Mouse (Mus musculus) neural tube, embryonic 11.5 days (tissue): ENCODE data around the gene Ndufs1. TPM values are rescaled to one million over a fixed set of nuclear protein-coding genes. Genes with fewer than 3 reads are reported as not detected.

ENCODE experiments used
- ATAC-seq: fragments of 200-750 bp; cut with Nextera tagmentation; 2 replicates; pipeline ENCODE4 v1.8.0; 2017; ENCODE audit warnings: moderate number of reproducible peaks, mild to moderate bottlenecking, moderate TSS enrichment, moderate library complexity; ENCODE audit not compliant: insufficient read depth, low FRiP score, low TSS enrichment
- DNase-seq: peaks from one replicate; pipeline ENCODE4 v3.0.0-alpha.2; 2015; ENCODE audit warnings: low spot score
- H3K27ac ChIP-seq: fragments of 300-500 bp; sonication (generic); 2 replicates; pipeline ENCODE4 v1.5.1; 2014; ENCODE audit warnings: low read depth, mild to moderate bottlenecking, low read length
- H3K27me3 ChIP-seq: fragments of 300-500 bp; sonication (generic); 2 replicates; pipeline ENCODE4 v1.6.1; 2014; ENCODE audit warnings: mild to moderate bottlenecking, low read length, mixed read lengths; ENCODE audit not compliant: control insufficient read depth, insufficient read depth
- H3K36me3 ChIP-seq: fragments of 300-500 bp; sonication (generic); 2 replicates; pipeline ENCODE4 v1.6.1; 2014; ENCODE audit warnings: mild to moderate bottlenecking, low read length, moderate library complexity, mixed read lengths; ENCODE audit not compliant: control insufficient read depth, insufficient read depth
- H3K4me1 ChIP-seq: fragments of 300-500 bp; sonication (generic); 2 replicates; pipeline ENCODE4 v1.6.1; 2014; ENCODE audit warnings: low read length, mixed read lengths; ENCODE audit not compliant: control insufficient read depth, insufficient read depth
- H3K4me2 ChIP-seq: fragments of 300-500 bp; sonication (generic); 2 replicates; pipeline ENCODE4 v1.6.1; 2014; ENCODE audit warnings: low read depth, mild to moderate bottlenecking, moderate library complexity
- H3K4me3 ChIP-seq: fragments of 300-500 bp; sonication (generic); 2 replicates; pipeline ENCODE4 v1.5.1; 2014; ENCODE audit warnings: low read depth, low read length
- H3K9ac ChIP-seq: fragments of 300-500 bp; sonication (generic); 2 replicates; pipeline ENCODE4 v1.6.1; 2014; ENCODE audit warnings: mild to moderate bottlenecking, low read length
- H3K9me3 ChIP-seq: fragments of 300-500 bp; sonication (generic); 2 replicates; pipeline ENCODE4 v1.6.1; 2016; ENCODE audit warnings: low read length; ENCODE audit not compliant: control insufficient read depth
- WGBS: fragments of 180-500 bp; shearing (Covaris S2); extraction: QIAGEN DNeasy Blood & Tissue Kit; methylation state at CpG from one replicate; pipeline ENCODE4 v1.1.7; 2014; 5-methylcytosine and 5-hydroxymethylcytosine counted together
- polyA plus RNA-seq: library from polyadenylated mRNA; unstranded; fragments of >200 nt; fragmentation: Nextera tagmentation; extraction: Ambion mirVana; gene quantifications from 2 replicates; pipeline ENCODE4 v1.2.1, GENCODE M21; 2014

Gene Ndufs1
- polyA plus RNA-seq, 1 experiment from 2014 or later, result 153 TPM

- 88% methylated on average over 3 of the region's 3 CpGs for WGBS
- H3K27me3 ChIP-seq, result no peaks in the 10 kb centered on the region
- H3K36me3 ChIP-seq, result no peaks in the 10 kb centered on the region
- H3K9me3 ChIP-seq, result no peaks in the 10 kb centered on the region
- H3K4me1 ChIP-seq, result peaks cover 8% of the 10 kb centered on the region; the same call in 1 of the 2 replicates
- ATAC-seq, result no peak
- DNase-seq, result no peak
- no peak overlapping the region for H3K27ac ChIP-seq
- no peak overlapping the region for H3K4me3 ChIP-seq
- H3K9ac ChIP-seq, result no peak overlapping the region
- no peak overlapping the region for H3K4me2 ChIP-seq
Measured at GRCm38 (mm10) chr1:63207607-63208006, 31.0 kb upstream of the Ndufs1 start.

GRCm38 (mm10) chr1:63204660-63205394, 28.2 kb upstream of the Ndufs1 start:
- H3K9me3 ChIP-seq, result no peaks in the 10 kb centered on the region
- no peaks in the 10 kb centered on the region for H3K27me3 ChIP-seq
- H3K4me3 ChIP-seq, result no peak overlapping the region
- no peak overlapping the region for H3K4me2 ChIP-seq
- H3K27ac ChIP-seq, result peak overlapping the region; percentile 45
- 34% methylated on average over 7 of the region's 7 CpGs for WGBS
- peaks cover 8% of the 10 kb centered on the region; the same call in 1 of the 2 replicates for H3K4me1 ChIP-seq
- peak; percentile 38; the same call in 1 of the 2 replicates for ATAC-seq
- H3K36me3 ChIP-seq, result no peaks in the 10 kb centered on the region
- DNase-seq, result no peak
- H3K9ac ChIP-seq, result no peak overlapping the region

GRCm38 (mm10) chr1:63203950-63204659, 27.5 kb upstream of the Ndufs1 start:
- 8% methylated on average over 7 of the region's 7 CpGs for WGBS
- no peak overlapping the region for H3K9ac ChIP-seq
- peaks cover 8% of the 10 kb centered on the region; the same call in 1 of the 2 replicates for H3K4me1 ChIP-seq

GRCm38 (mm10) chr1:63203471-63203870, 26.8 kb upstream of the Ndufs1 start:
- Histone ChIP-seq H3K9ac (no peak overlapping the region), H3K9me3 (no peaks in the 10 kb centered on the region), H3K36me3 (no peaks in the 10 kb centered on the region), H3K4me2 (no peak overlapping the region), H3K27me3 (no peaks in the 10 kb centered on the region), H3K27ac (no peak overlapping the region; the same call in 1 of the 2 replicates), H3K4me1 (peaks cover 8% of the 10 kb centered on the region; the same call in 1 of the 2 replicates), H3K4me3 (no peak overlapping the region)
- DNase-seq (no peak), ATAC-seq (no peak)
- 53% methylated on average over 1 of the region's 1 CpGs for WGBS

More at GRCm38 (mm10) chr1:63203950-63204659, 27.5 kb upstream of the Ndufs1 start:
- Histone ChIP-seq H3K27me3 (no peaks in the 10 kb centered on the region), H3K9me3 (no peaks in the 10 kb centered on the region), H3K36me3 (no peaks in the 10 kb centered on the region), H3K4me2 (no peak overlapping the region), H3K4me3 (no peak overlapping the region), H3K27ac (peak overlapping the region; percentile 45)
- DNase-seq (peak; percentile 71), ATAC-seq (peak; percentile 63)

GRCm38 (mm10) chr1:63201672-63202071, 25.0 kb upstream of the Ndufs1 start:
- H3K27ac ChIP-seq, result no peak overlapping the region
- ATAC-seq (no peak), DNase-seq (no peak)
- WGBS, result 70% methylated on average over 1 of the region's 1 CpGs
- no peaks in the 10 kb centered on the region for H3K27me3 ChIP-seq
- H3K4me2 ChIP-seq, result no peak overlapping the region
- no peak overlapping the region for H3K9ac ChIP-seq
- no peaks in the 10 kb centered on the region for H3K36me3 ChIP-seq
- no peak overlapping the region for H3K4me3 ChIP-seq
- H3K9me3 ChIP-seq, result no peaks in the 10 kb centered on the region
- H3K4me1 ChIP-seq, result peaks cover 8% of the 10 kb centered on the region; the same call in 1 of the 2 replicates

- Histone ChIP-seq H3K9me3 (no peaks in the 10 kb centered on the region), H3K4me2 (no peak overlapping the region), H3K27ac (no peak overlapping the region), H3K4me3 (no peak overlapping the region), H3K9ac (no peak overlapping the region), H3K27me3 (no peaks in the 10 kb centered on the region), H3K4me1 (peaks cover 8% of the 10 kb centered on the region; the same call in 1 of the 2 replicates), H3K36me3 (no peaks in the 10 kb centered on the region)
- ATAC-seq (no peak), DNase-seq (no peak)
- WGBS, result 94% methylated on average over 18 of the region's 18 CpGs
Measured at GRCm38 (mm10) chr1:63200322-63200721, 23.7 kb upstream of the Ndufs1 start.

- H3K27me3 ChIP-seq, result no peaks in the 10 kb centered on the region
Measured at GRCm38 (mm10) chr1:63199387-63199786, 22.8 kb upstream of the Ndufs1 start.

GRCm38 (mm10) chr1:63195848-63196512, 19.3 kb upstream of the Ndufs1 start:
- H3K4me2 ChIP-seq, result no peak overlapping the region
- no peak overlapping the region for H3K27ac ChIP-seq
- no peak overlapping the region for H3K9ac ChIP-seq
- no peak for DNase-seq
- 70% methylated on average over 5 of the region's 5 CpGs for WGBS
- ATAC-seq, result no peak
- no peaks in the 10 kb centered on the region for H3K9me3 ChIP-seq
- H3K4me1 ChIP-seq, result no peaks in the 10 kb centered on the region
- no peaks in the 10 kb centered on the region for H3K27me3 ChIP-seq
- H3K36me3 ChIP-seq, result no peaks in the 10 kb centered on the region
- H3K4me3 ChIP-seq, result no peak overlapping the region

More at GRCm38 (mm10) chr1:63199387-63199786, 22.8 kb upstream of the Ndufs1 start:
- Histone ChIP-seq H3K4me2 (no peak overlapping the region), H3K9ac (no peak overlapping the region), H3K4me3 (no peak overlapping the region), H3K27ac (no peak overlapping the region), H3K4me1 (peaks cover 5% of the 10 kb centered on the region; the same call in 1 of the 2 replicates), H3K36me3 (no peaks in the 10 kb centered on the region), H3K9me3 (no peaks in the 10 kb centered on the region)
- 90% methylated on average over 6 of the region's 6 CpGs for WGBS
- DNase-seq, result no peak
- ATAC-seq, result no peak
